Mouse (Mus musculus) forebrain, embryonic 15.5 days (tissue): Measurements from ENCODE around the gene Olfr1256. TPM values are rescaled to one million over a fixed set of nuclear protein-coding genes. Genes with fewer than 3 reads are reported as not detected.

ENCODE experiments used
- ATAC-seq: fragments of 200-750 bp; cut with Nextera tagmentation; replicated peaks from 2 replicates; pipeline ENCODE4 v1.8.0; 2017; ENCODE audit warnings: mild to moderate bottlenecking, moderate TSS enrichment, moderate library complexity
- H3K27ac ChIP-seq: fragments of 300-500 bp; sonication (generic); replicated peaks from 2 replicates; pipeline ENCODE4 v1.5.1; 2015; ENCODE audit warnings: mild to moderate bottlenecking, inconsistent platforms
- H3K27me3 ChIP-seq: fragments of 300-500 bp; sonication (generic); 2 replicates; pipeline ENCODE4 v1.6.1; 2015; ENCODE audit warnings: inconsistent platforms
- H3K36me3 ChIP-seq: fragments of 300-500 bp; sonication (generic); 2 replicates; pipeline ENCODE4 v1.6.1; 2015; ENCODE audit warnings: mild to moderate bottlenecking, inconsistent platforms
- H3K4me1 ChIP-seq: fragments of 300-500 bp; sonication (generic); 2 replicates; pipeline ENCODE4 v1.6.1; 2015; ENCODE audit warnings: inconsistent platforms
- H3K4me2 ChIP-seq: fragments of 300-500 bp; sonication (generic); replicated peaks from 2 replicates; pipeline ENCODE4 v1.6.1; 2015; ENCODE audit warnings: mild to moderate bottlenecking, inconsistent platforms
- H3K4me3 ChIP-seq: fragments of 300-500 bp; sonication (generic); 2 replicates; pipeline ENCODE4 v1.5.1; 2015; ENCODE audit warnings: mild to moderate bottlenecking, inconsistent platforms
- H3K9ac ChIP-seq: fragments of 300-500 bp; sonication (generic); replicated peaks from 2 replicates; pipeline ENCODE4 v1.6.1; 2015; ENCODE audit warnings: mild to moderate bottlenecking, inconsistent platforms
- H3K9me3 ChIP-seq: fragments of 300-500 bp; sonication (generic); 2 replicates; pipeline ENCODE4 v1.6.1; 2016; ENCODE audit warnings: inconsistent platforms
- WGBS: fragments of 180-500 bp; shearing (Covaris S2); methylation state at CpG from one replicate; pipeline ENCODE4 v1.1.7; 2015; ENCODE audit warnings: mixed read lengths; 5-methylcytosine and 5-hydroxymethylcytosine counted together
- polyA plus RNA-seq: library from polyadenylated mRNA; unstranded; fragments of >200 nt; fragmentation: Nextera tagmentation; extraction: Ambion mirVana; gene quantifications from 2 replicates; pipeline ENCODE4 v1.2.1, GENCODE M21; 2015

The Olfr1256 gene
- not detected in 2 replicates for polyA plus RNA-seq

DNA sequence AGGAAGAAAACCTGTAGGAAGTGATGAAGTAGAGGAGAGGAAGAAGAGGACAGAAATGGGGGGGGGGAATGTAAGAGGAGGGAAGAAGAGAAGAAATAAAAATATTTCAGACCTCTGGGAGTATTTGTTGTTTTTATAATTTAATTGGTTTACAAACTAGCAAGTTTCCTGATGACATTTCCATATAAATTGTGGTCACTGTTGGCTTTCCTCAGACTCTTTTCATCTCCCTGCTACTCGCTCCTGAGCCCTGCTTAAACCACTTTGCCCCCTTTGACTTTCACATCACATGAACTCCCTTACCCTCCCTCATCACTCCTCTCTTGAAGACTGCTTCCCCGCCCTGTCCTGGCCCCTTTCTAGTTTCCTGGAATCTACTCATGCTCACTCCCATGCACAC is at the start of gene Olfr1256:
TSS of gene Olfr1256 (minus strand) at position 101 of the 400 bp plus-strand sequence.
- ATAC-seq, result no peak
- Histone ChIP-seq H3K27ac (no peak within 1 kb of the TSS), H3K4me1 (no peaks in the 10 kb centered on the region), H3K36me3 (no peaks in the 10 kb centered on the region), H3K4me3 (no peak within 1 kb of the TSS), H3K27me3 (no peaks in the 10 kb centered on the region), H3K9me3 (no peaks in the 10 kb centered on the region), H3K4me2 (no peak within 1 kb of the TSS), H3K9ac (no peak within 1 kb of the TSS)
- 65% methylated on average over 2 of the region's 2 CpGs for WGBS

DNA sequence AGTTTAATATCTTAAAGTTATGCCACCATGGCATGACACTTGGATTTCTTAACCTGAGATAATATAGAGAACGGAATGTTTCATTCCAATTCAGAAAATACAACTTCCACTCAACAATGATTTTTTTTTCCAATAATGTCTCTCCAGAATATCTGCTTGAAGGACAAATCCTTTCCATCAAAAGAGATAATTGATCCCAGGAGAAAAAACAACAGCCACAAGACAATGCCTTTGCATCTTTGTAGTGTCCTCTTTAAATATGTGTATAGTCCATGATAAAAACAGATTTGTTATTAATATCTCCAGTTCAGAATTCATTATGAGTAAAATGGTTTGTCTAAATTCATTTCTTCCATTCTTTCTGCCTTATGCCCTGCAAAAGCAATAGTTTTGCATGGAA is 36.8 kb upstream of the Olfr1256 start, which contains the start of gene Olfr1257:
TSS of gene Olfr1257 (plus strand) at position 301 of the 400 bp plus-strand sequence.
- no peaks in the 10 kb centered on the region for H3K27me3 ChIP-seq
- no peak for ATAC-seq
- no peaks in the 10 kb centered on the region for H3K36me3 ChIP-seq
- H3K4me3 ChIP-seq, result no peak within 1 kb of the TSS
- H3K4me2 ChIP-seq, result no peak within 1 kb of the TSS
- H3K9me3 ChIP-seq, result no peaks in the 10 kb centered on the region
- no peak within 1 kb of the TSS for H3K9ac ChIP-seq
- H3K27ac ChIP-seq, result no peak within 1 kb of the TSS
- H3K4me1 ChIP-seq, result no peaks in the 10 kb centered on the region
- 85% methylated on average over 1 of the region's 1 CpGs for WGBS

DNA sequence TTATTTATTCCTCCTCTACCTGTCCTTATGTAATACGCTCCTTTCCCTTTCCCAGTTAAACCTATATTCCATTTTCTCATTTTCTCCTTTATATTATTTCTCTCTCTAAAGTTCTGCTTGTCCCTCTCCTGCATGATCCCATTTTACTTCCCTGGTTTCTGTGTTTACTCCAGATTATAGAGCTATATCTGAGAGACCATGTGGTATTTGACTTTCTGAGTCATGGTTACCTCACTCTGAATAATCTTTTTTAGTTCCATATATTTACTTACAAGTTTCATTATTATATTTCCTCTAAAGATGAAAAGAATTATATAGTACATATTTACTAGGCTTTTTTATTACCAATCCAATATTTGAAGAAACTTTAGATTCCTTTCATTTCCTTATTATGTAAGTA is 7.9 kb upstream of the Olfr1256 start:
- no peaks in the 10 kb centered on the region for H3K4me1 ChIP-seq
- no peak for ATAC-seq
- H3K9me3 ChIP-seq, result no peaks in the 10 kb centered on the region
- H3K36me3 ChIP-seq, result no peaks in the 10 kb centered on the region
- no peak overlapping the region for H3K27ac ChIP-seq
- H3K4me3 ChIP-seq, result no peak overlapping the region
- WGBS, result 100% methylated on average over 1 of the region's 1 CpGs
- H3K9ac ChIP-seq, result no peak overlapping the region
- no peak overlapping the region for H3K4me2 ChIP-seq
- H3K27me3 ChIP-seq, result no peaks in the 10 kb centered on the region

DNA sequence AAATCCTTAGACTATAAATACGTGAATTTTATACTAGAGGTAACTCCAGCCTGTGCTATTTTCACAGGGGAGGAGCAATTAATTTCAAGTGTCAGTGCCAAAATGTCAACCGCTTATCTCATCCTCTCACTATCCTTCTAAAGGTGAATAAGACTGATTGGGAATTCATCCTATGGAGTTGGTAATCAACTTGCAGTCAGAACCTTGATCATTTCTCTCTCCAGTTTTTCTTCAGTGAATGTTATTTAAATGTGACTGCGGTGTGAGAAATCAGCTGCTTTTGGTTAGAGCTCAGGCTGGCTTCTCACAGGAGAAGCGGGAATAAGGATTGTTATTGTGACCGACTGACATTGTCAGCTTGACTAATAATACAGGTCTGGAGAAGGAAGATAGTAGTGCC is 6.8 kb upstream of the Olfr1256 start, which contains the start of gene Olfr48:
TSS of gene Olfr48 (minus strand) at position 101 of the 400 bp plus-strand sequence.
- Histone ChIP-seq H3K4me3 (no peak within 1 kb of the TSS), H3K27me3 (no peaks in the 10 kb centered on the region), H3K27ac (no peak within 1 kb of the TSS), H3K9me3 (no peaks in the 10 kb centered on the region), H3K36me3 (no peaks in the 10 kb centered on the region), H3K4me2 (no peak within 1 kb of the TSS), H3K4me1 (no peaks in the 10 kb centered on the region), H3K9ac (no peak within 1 kb of the TSS)
- ATAC-seq, result no peak
- 91% methylated on average over 5 of the region's 5 CpGs for WGBS

DNA sequence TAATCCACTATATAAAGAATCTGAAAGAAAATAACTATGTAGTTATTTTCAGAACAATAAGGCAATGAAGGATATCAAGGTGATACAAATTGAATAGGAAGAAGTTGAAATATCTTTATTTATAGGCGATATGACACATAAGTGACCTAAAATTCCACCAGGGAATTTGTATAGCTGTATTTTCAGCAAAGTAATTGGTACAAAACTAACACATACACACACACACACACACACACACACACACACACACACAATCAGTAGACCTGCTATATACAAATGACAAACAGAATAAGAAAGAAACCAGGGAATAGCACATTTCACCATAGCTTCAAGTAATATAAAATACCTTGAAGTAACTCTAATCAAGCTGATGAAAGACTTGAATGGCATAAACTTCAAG is 21.1 kb downstream of the Olfr1256 start:
- Histone ChIP-seq H3K27ac (no peak overlapping the region), H3K4me2 (no peak overlapping the region), H3K4me1 (no peaks in the 10 kb centered on the region), H3K36me3 (no peaks in the 10 kb centered on the region), H3K9me3 (no peaks in the 10 kb centered on the region), H3K27me3 (no peaks in the 10 kb centered on the region), H3K9ac (no peak overlapping the region), H3K4me3 (no peak overlapping the region)
- ATAC-seq, result no peak
- 79% methylated on average over 1 of the region's 1 CpGs for WGBS

DNA sequence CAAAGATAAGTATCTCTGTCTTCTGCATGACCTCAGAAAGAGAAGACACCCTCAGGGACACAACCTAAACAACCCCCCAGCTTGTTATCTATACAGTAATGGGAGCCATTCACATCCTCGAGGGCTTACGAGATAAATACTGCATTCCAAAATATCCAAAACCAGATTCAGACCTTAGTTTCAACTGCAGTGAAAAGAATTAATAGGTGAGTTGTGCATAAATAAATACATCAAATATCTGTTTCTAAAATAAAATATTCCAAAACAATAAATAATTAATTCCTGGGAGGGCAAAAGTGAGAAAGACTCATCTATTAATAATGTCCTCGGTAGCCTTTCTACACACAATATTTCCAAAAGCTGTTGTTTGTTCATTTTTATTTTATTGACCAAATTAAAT is 29.6 kb downstream of the Olfr1256 start, which contains the start of gene Olfr1255:
TSS of gene Olfr1255 (plus strand) at position 301 of the 400 bp plus-strand sequence.
- no peak for ATAC-seq

DNA sequence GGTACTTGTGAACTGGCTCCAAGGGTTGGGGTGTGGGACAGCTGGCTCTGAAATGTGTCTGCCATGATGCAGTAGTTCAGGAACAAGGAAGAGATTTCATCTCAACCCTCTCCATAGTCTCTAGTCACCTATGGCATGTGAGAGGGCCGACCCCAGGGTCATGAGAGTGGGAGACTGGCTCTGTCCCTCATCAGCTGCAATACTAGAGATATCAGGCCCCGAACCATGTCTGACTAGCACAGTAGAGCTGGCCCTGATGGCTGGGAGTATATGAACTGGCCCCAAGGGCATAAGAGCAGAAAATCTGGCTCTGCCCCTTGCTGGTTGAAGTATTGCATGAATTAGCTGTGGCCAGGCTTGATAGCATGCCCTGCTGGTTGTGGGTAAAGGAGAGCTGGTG is 30.6 kb downstream of the Olfr1256 start:
- no peak for ATAC-seq
- Histone ChIP-seq H3K4me2 (no peak overlapping the region), H3K4me3 (no peak overlapping the region), H3K9ac (no peak overlapping the region), H3K9me3 (no peaks in the 10 kb centered on the region), H3K27me3 (no peaks in the 10 kb centered on the region), H3K4me1 (no peaks in the 10 kb centered on the region), H3K27ac (no peak overlapping the region), H3K36me3 (no peaks in the 10 kb centered on the region)
- WGBS, result 91% methylated on average over 2 of the region's 2 CpGs

More for the DNA sequence above, 29.6 kb downstream of the Olfr1256 start, which contains the start of gene Olfr1255:
- 96% methylated on average over 3 of the region's 3 CpGs for WGBS
- H3K36me3 ChIP-seq, result no peaks in the 10 kb centered on the region
- H3K9ac ChIP-seq, result no peak within 1 kb of the TSS
- H3K27me3 ChIP-seq, result no peaks in the 10 kb centered on the region
- no peaks in the 10 kb centered on the region for H3K9me3 ChIP-seq
- no peak within 1 kb of the TSS for H3K27ac ChIP-seq
- H3K4me1 ChIP-seq, result no peaks in the 10 kb centered on the region
- no peak within 1 kb of the TSS for H3K4me2 ChIP-seq
- H3K4me3 ChIP-seq, result no peak within 1 kb of the TSS

DNA sequence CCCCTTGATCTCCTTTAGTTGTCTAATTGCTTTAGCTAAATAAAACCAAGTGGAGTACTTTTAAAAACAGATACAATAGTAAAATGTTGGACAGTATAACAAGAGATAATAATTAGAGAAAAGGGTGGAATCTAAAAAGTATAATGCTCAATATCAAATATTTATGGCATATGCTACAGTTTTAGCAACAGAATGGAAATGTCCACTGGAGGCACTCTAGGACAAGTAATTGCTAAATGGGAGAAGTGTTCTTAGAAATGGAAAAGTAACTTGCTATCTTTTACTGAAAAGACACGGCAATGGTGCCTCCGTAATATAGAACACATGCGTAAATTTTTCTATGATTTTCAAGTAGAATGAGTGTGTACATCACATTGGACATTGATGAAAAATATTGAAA is 41.8 kb downstream of the Olfr1256 start:
- WGBS, result 94% methylated on average over 3 of the region's 3 CpGs
- Histone ChIP-seq H3K27ac (no peak overlapping the region), H3K36me3 (no peaks in the 10 kb centered on the region), H3K9ac (no peak overlapping the region), H3K27me3 (no peaks in the 10 kb centered on the region), H3K4me1 (no peaks in the 10 kb centered on the region), H3K4me2 (no peak overlapping the region), H3K4me3 (no peak overlapping the region), H3K9me3 (no peaks in the 10 kb centered on the region)
- no peak for ATAC-seq

DNA sequence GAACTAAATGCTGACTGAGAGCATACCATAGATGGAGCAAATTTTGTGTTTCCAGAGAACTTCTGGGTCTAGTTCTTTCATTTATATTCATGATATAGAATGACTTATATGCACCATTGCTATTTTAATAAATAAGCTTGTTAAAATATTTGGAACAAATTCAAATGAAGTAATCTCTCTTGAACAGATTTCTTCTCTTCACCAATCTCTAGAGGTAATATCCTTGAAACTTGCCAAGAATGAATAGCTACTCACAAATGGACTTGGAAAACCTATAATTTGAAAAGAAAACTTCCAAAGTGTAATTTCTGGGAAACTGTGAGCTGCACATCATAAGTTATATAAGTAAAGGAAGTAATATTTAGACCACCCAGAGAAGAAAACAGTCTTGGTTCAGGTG is 47.8 kb downstream of the Olfr1256 start, which contains the start of gene Olfr1254:
TSS of gene Olfr1254 (minus strand) at position 101 of the 400 bp plus-strand sequence.
- H3K9me3 ChIP-seq, result no peaks in the 10 kb centered on the region
- H3K4me2 ChIP-seq, result no peak within 1 kb of the TSS
- H3K4me3 ChIP-seq, result no peak within 1 kb of the TSS
- no peak for ATAC-seq
- H3K27ac ChIP-seq, result no peak within 1 kb of the TSS
- no peaks in the 10 kb centered on the region for H3K27me3 ChIP-seq
- no peak within 1 kb of the TSS for H3K9ac ChIP-seq
- no peaks in the 10 kb centered on the region for H3K4me1 ChIP-seq
- H3K36me3 ChIP-seq, result no peaks in the 10 kb centered on the region

Other genes starting within 250 kb of the Olfr1256 start
- not detected in 2 replicates for gene Olfr1246, start 248.4 kb downstream of the Olfr1256 start, polyA plus RNA-seq
- gene Olfr1247, start 227.4 kb downstream of the Olfr1256 start, polyA plus RNA-seq, result not detected in 2 replicates
- not detected in 2 replicates for gene Olfr1248, start 223.3 kb downstream of the Olfr1256 start, polyA plus RNA-seq
- gene Olfr1249, start 206.6 kb downstream of the Olfr1256 start, polyA plus RNA-seq, result not detected in 2 replicates
- gene Olfr1250, start 180.1 kb downstream of the Olfr1256 start, polyA plus RNA-seq, result not detected in 2 replicates
- not detected in 2 replicates for gene Olfr1251, start 169.6 kb downstream of the Olfr1256 start, polyA plus RNA-seq
- not detected in 2 replicates for gene Olfr1252, start 116.5 kb downstream of the Olfr1256 start, polyA plus RNA-seq
- gene Olfr1253, start 84.5 kb downstream of the Olfr1256 start, polyA plus RNA-seq, result not detected in 2 replicates
- not detected in 2 replicates for gene Olfr1254, start 47.9 kb downstream of the Olfr1256 start, polyA plus RNA-seq
- not detected in 2 replicates for gene Olfr1255, start 29.5 kb downstream of the Olfr1256 start, polyA plus RNA-seq
- not detected in 2 replicates for gene Olfr48, start 6.7 kb upstream of the Olfr1256 start, polyA plus RNA-seq
- not detected in 2 replicates for gene Olfr1257, start 36.9 kb upstream of the Olfr1256 start, polyA plus RNA-seq
- not detected in 2 replicates for gene Olfr1258, start 85.8 kb upstream of the Olfr1256 start, polyA plus RNA-seq
- gene Olfr1259, start 107.1 kb upstream of the Olfr1256 start, polyA plus RNA-seq, result not detected in 2 replicates
- not detected in 2 replicates for gene Olfr1260, start 132.8 kb upstream of the Olfr1256 start, polyA plus RNA-seq
- not detected in 2 replicates for gene Olfr1261, start 149.7 kb upstream of the Olfr1256 start, polyA plus RNA-seq
- not detected in 2 replicates for gene Olfr1262, start 158.6 kb upstream of the Olfr1256 start, polyA plus RNA-seq
- gene Olfr1263, start 170.6 kb upstream of the Olfr1256 start, polyA plus RNA-seq, result not detected in 2 replicates
- not detected in 2 replicates for gene Olfr1264, start 184.0 kb upstream of the Olfr1256 start, polyA plus RNA-seq
- gene Olfr1265, start 193.8 kb upstream of the Olfr1256 start, polyA plus RNA-seq, result not detected in 2 replicates
- gene Olfr140, start 222.0 kb upstream of the Olfr1256 start, polyA plus RNA-seq, result not detected in 2 replicates